Mouse (Mus musculus): ENCODE results near the gene Pradc1. TPM values are rescaled to one million over a fixed set of nuclear protein-coding genes. Genes with fewer than 3 reads are reported as not detected.

The Pradc1 gene
- polyA plus RNA-seq, 1 experiment from 2014 or later: 23.9 TPM

GRCm38 (mm10) chr6:85423836-85424379 lies 27.9 kb downstream of the Pradc1 start, which contains the start of gene Noto:
Gene Noto, plus strand, starts transcription at chr6:85423886.
- H3K9ac ChIP-seq (ENCODE audit: low read depth, low read length): no peak within 1 kb of the TSS
- H3K4me1 ChIP-seq (ENCODE audit: control insufficient read depth, low read depth, low read length): no peaks in the 10 kb centered on the region
- H3K36me3 ChIP-seq (ENCODE audit: control insufficient read depth, insufficient read depth): no peaks in the 10 kb centered on the region
- H3K4me3 ChIP-seq (ENCODE audit: low read depth, low read length): no peak within 1 kb of the TSS
- WGBS (ENCODE audit: insufficient replicate concordance): 17% methylated on average over 28 of the region's 28 CpGs
- no peak within 1 kb of the TSS for H3K4me2 ChIP-seq (ENCODE audit: low read depth, low read length)
- no peak within 1 kb of the TSS for H3K27ac ChIP-seq (ENCODE audit: low read length)
- peaks cover 7% of the 10 kb centered on the region for H3K27me3 ChIP-seq (ENCODE audit: control insufficient read depth, insufficient read depth, low read depth, low read length)
- ATAC-seq (ENCODE audit: low read depth): no peak
- H3K9me3 ChIP-seq (replicated peaks; ENCODE audit: control insufficient read depth, low read length): no peaks in the 10 kb centered on the region

- WGBS (ENCODE audit: insufficient replicate concordance): 68% methylated on average over 2 of the region's 2 CpGs
- Histone ChIP-seq H3K9ac (ENCODE audit: low read depth, low read length) (no peak overlapping the region), H3K4me1 (ENCODE audit: control insufficient read depth, low read depth, low read length) (no peaks in the 10 kb centered on the region), H3K4me3 (ENCODE audit: low read depth, low read length) (no peak overlapping the region), H3K36me3 (ENCODE audit: control insufficient read depth, insufficient read depth) (no peaks in the 10 kb centered on the region), H3K4me2 (ENCODE audit: low read depth, low read length) (no peak overlapping the region), H3K27me3 (ENCODE audit: control insufficient read depth, insufficient read depth, low read depth, low read length) (peaks cover 8% of the 10 kb centered on the region), H3K27ac (ENCODE audit: low read length) (no peak overlapping the region), H3K9me3 (replicated peaks; ENCODE audit: control insufficient read depth, low read length) (no peaks in the 10 kb centered on the region)
- no peak for ATAC-seq (ENCODE audit: low read depth)
These were observed 32.6 kb downstream of the Pradc1 start for GRCm38 (mm10) chr6:85419150-85419549.

DNA sequence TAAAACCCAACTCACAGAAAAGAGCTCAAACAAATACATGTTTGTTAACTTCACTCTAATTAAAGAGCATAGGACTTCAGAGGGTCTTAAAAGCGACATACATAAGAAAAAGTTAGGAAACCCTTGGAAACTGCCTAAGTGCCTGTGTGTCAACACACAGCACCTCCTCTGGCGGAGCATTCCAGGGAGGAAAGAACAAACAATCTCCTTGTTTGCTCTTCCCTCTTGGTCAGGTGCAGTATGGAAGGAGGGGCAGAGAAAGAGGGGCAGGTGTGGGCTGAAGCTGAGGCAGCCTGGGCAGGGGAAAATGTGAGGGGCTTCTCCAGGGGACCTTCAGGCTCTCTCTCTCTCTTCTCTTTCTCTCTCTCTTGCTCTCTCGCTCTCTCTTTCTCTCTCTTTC lies 35.9 kb downstream of the Pradc1 start:
- no peak overlapping the region for H3K9ac ChIP-seq (ENCODE audit: low read depth, low read length)
- no peak overlapping the region for H3K27ac ChIP-seq (ENCODE audit: low read length)
- H3K9me3 ChIP-seq (replicated peaks; ENCODE audit: control insufficient read depth, low read length): no peaks in the 10 kb centered on the region
- 36% methylated on average over 3 of the region's 3 CpGs for WGBS (ENCODE audit: insufficient replicate concordance)
- no peak for ATAC-seq (ENCODE audit: low read depth)
- H3K27me3 ChIP-seq (ENCODE audit: control insufficient read depth, insufficient read depth, low read depth, low read length): peaks cover 2% of the 10 kb centered on the region; the same call in 1 of the 2 replicates
- H3K4me2 ChIP-seq (ENCODE audit: low read depth, low read length): no peak overlapping the region
- no peak overlapping the region for H3K4me3 ChIP-seq (ENCODE audit: low read depth, low read length)
- no peaks in the 10 kb centered on the region for H3K36me3 ChIP-seq (ENCODE audit: control insufficient read depth, insufficient read depth)
- H3K4me1 ChIP-seq (ENCODE audit: control insufficient read depth, low read depth, low read length): no peaks in the 10 kb centered on the region

DNA sequence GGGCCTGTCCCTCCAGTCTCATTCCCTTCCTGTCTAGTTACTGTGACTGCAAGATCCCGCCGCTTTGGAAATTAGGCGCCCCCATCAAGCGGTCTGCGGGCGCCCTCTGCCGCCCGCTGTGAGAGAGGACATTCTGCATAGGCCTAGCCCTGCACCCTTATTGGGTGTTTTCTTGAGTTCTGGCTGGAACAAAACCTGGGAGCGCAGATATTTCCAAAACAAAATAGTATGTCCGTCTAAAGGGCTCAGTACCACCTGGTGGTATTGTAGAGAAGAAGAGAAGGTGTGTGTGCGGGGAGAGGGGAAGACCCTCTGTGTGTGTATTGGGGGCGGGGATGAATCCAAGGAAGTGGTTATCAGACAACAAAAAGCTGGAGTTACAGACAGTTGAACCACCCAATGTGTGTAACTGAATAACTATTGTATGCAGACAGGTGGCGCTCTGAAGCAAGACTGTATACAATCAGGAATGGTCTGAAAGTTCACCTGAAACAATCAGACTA lies 40.9 kb downstream of the Pradc1 start:
- H3K9me3 ChIP-seq (replicated peaks; ENCODE audit: control insufficient read depth, low read length): no peaks in the 10 kb centered on the region
- no peak overlapping the region for H3K9ac ChIP-seq (ENCODE audit: low read depth, low read length)
- H3K27me3 ChIP-seq (ENCODE audit: control insufficient read depth, insufficient read depth, low read depth, low read length): peaks cover 40% of the 10 kb centered on the region
- no peaks in the 10 kb centered on the region for H3K36me3 ChIP-seq (ENCODE audit: control insufficient read depth, insufficient read depth)
- no peak overlapping the region for H3K27ac ChIP-seq (ENCODE audit: low read length)
- H3K4me2 ChIP-seq (ENCODE audit: low read depth, low read length): no peak overlapping the region
- WGBS (ENCODE audit: insufficient replicate concordance): 6% methylated on average over 13 of the region's 13 CpGs
- no peak overlapping the region for H3K4me3 ChIP-seq (ENCODE audit: low read depth, low read length)
- H3K4me1 ChIP-seq (ENCODE audit: control insufficient read depth, low read depth, low read length): no peaks in the 10 kb centered on the region
- no peak for ATAC-seq (ENCODE audit: low read depth)

GRCm38 (mm10) chr6:85409003-85409402 lies 42.8 kb downstream of the Pradc1 start:
- Histone ChIP-seq H3K27me3 (ENCODE audit: control insufficient read depth, insufficient read depth, low read depth, low read length) (peaks cover 41% of the 10 kb centered on the region), H3K4me3 (ENCODE audit: low read depth, low read length) (no peak overlapping the region), H3K9ac (ENCODE audit: low read depth, low read length) (no peak overlapping the region), H3K27ac (ENCODE audit: low read length) (no peak overlapping the region), H3K4me2 (ENCODE audit: low read depth, low read length) (no peak overlapping the region), H3K36me3 (ENCODE audit: control insufficient read depth, insufficient read depth) (no peaks in the 10 kb centered on the region), H3K9me3 (replicated peaks; ENCODE audit: control insufficient read depth, low read length) (no peaks in the 10 kb centered on the region), H3K4me1 (ENCODE audit: control insufficient read depth, low read depth, low read length) (no peaks in the 10 kb centered on the region)
- ATAC-seq (ENCODE audit: low read depth): no peak
- 2% methylated on average over 31 of the region's 31 CpGs for WGBS (ENCODE audit: insufficient replicate concordance)

DNA sequence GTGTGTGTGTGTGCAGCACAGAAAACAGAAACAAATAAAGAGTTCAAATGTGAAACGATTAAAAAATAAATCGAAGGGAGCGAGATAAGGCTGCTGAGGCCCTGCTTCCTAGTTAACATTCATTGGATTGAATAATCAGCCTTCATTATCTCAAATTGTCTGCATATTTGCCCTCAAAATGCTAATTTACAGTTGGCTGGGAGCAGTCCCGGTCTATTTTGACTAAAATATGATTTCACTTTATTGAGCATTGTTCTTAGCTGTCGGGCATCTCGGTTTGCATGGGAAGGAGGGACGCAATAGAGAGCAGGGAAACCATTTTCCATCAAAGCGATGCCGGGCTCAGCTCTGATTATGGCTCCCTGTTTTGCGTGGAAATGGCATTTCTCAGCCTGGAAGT lies 48.7 kb downstream of the Pradc1 start:
- no peak for ATAC-seq (ENCODE audit: low read depth)
- Histone ChIP-seq H3K4me1 (ENCODE audit: control insufficient read depth, low read depth, low read length) (no peaks in the 10 kb centered on the region), H3K9me3 (replicated peaks; ENCODE audit: control insufficient read depth, low read length) (no peaks in the 10 kb centered on the region), H3K9ac (ENCODE audit: low read depth, low read length) (no peak overlapping the region), H3K4me2 (ENCODE audit: low read depth, low read length) (no peak overlapping the region), H3K36me3 (ENCODE audit: control insufficient read depth, insufficient read depth) (no peaks in the 10 kb centered on the region), H3K27me3 (ENCODE audit: control insufficient read depth, insufficient read depth, low read depth, low read length) (peaks cover 14% of the 10 kb centered on the region), H3K4me3 (ENCODE audit: low read depth, low read length) (no peak overlapping the region), H3K27ac (ENCODE audit: low read length) (no peak overlapping the region)
- WGBS (ENCODE audit: insufficient replicate concordance): 65% methylated on average over 10 of the region's 10 CpGs

- peaks cover 10% of the 10 kb centered on the region for H3K27me3 ChIP-seq (ENCODE audit: control insufficient read depth, insufficient read depth, low read depth, low read length)
- H3K4me1 ChIP-seq (ENCODE audit: control insufficient read depth, low read depth, low read length): no peaks in the 10 kb centered on the region
- H3K4me2 ChIP-seq (ENCODE audit: low read depth, low read length): no peak overlapping the region
- no peaks in the 10 kb centered on the region for H3K36me3 ChIP-seq (ENCODE audit: control insufficient read depth, insufficient read depth)
- ATAC-seq (ENCODE audit: low read depth): no peak
- no peaks in the 10 kb centered on the region for H3K9me3 ChIP-seq (replicated peaks; ENCODE audit: control insufficient read depth, low read length)
- 25% methylated on average over 2 of the region's 2 CpGs for WGBS (ENCODE audit: insufficient replicate concordance)
- no peak overlapping the region for H3K27ac ChIP-seq (ENCODE audit: low read length)
- H3K4me3 ChIP-seq (ENCODE audit: low read depth, low read length): no peak overlapping the region
- no peak overlapping the region for H3K9ac ChIP-seq (ENCODE audit: low read depth, low read length)
These were observed 49.2 kb downstream of the Pradc1 start for GRCm38 (mm10) chr6:85402613-85403012.

DNA sequence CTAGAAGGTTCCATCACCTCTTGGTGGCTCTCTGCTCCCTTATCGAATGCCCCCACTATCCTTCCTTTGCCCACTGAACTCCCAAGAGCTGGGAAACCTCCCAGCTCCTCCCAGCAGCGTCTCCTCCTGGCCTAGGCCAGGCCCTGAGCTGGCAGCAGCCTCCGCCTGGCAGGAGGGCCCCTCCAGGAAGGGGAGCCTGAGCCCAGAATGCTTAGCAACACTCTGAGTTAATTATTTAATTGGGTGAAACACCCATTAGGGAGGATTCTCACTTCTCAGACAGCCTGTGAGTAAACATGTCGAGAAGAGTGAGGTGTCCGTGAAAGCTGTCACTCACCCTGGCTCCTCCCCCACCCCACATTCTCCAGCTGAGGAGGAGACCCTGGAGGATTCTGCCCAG lies 52.1 kb downstream of the Pradc1 start:
- Histone ChIP-seq H3K4me3 (ENCODE audit: low read depth, low read length) (no peak overlapping the region), H3K9ac (ENCODE audit: low read depth, low read length) (no peak overlapping the region), H3K27me3 (ENCODE audit: control insufficient read depth, insufficient read depth, low read depth, low read length) (no peaks in the 10 kb centered on the region), H3K4me2 (ENCODE audit: low read depth, low read length) (no peak overlapping the region), H3K36me3 (ENCODE audit: control insufficient read depth, insufficient read depth) (no peaks in the 10 kb centered on the region), H3K27ac (ENCODE audit: low read length) (no peak overlapping the region), H3K4me1 (ENCODE audit: control insufficient read depth, low read depth, low read length) (no peaks in the 10 kb centered on the region), H3K9me3 (replicated peaks; ENCODE audit: control insufficient read depth, low read length) (no peaks in the 10 kb centered on the region)
- WGBS (ENCODE audit: insufficient replicate concordance): 25% methylated on average over 5 of the region's 5 CpGs
- ATAC-seq (ENCODE audit: low read depth): no peak

DNA sequence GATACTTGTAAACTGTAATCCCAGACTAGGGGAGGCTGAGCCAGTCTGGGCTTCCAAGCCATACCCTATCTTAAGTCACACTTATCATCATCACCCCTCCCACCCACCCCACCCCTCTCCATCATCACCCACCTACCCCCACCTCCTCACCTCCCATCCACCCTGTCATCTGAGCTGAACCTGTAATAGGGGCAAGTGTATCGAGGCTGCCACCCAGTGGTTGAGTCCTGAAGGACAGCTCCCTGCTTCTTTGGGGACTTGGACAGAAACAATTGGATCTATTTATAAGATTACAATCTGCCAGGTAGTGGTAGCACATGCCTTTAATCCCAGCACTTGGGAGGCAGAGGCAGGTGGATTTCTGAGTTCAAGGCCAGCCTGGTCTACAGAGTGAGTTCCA lies 54.6 kb downstream of the Pradc1 start:
- no peak overlapping the region for H3K4me2 ChIP-seq (ENCODE audit: low read depth, low read length)
- ATAC-seq (ENCODE audit: low read depth): no peak
- 10% methylated on average over 1 of the region's 1 CpGs for WGBS (ENCODE audit: insufficient replicate concordance)

More for the DNA sequence above, 54.6 kb downstream of the Pradc1 start:
- Histone ChIP-seq H3K4me3 (ENCODE audit: low read depth, low read length) (no peak overlapping the region), H3K9me3 (replicated peaks; ENCODE audit: control insufficient read depth, low read length) (no peaks in the 10 kb centered on the region), H3K27ac (ENCODE audit: low read length) (no peak overlapping the region), H3K27me3 (ENCODE audit: control insufficient read depth, insufficient read depth, low read depth, low read length) (no peaks in the 10 kb centered on the region), H3K9ac (ENCODE audit: low read depth, low read length) (no peak overlapping the region), H3K4me1 (ENCODE audit: control insufficient read depth, low read depth, low read length) (no peaks in the 10 kb centered on the region), H3K36me3 (ENCODE audit: control insufficient read depth, insufficient read depth) (no peaks in the 10 kb centered on the region)

Data from liver, embryonic 16.5 days (tissue).